ENCODE assay signal across 8 mouse cellular contexts in genomic region chr2:35495486-35496278, GRCm38 (mm10). TPM values are rescaled to one million over a fixed set of nuclear protein-coding genes. Genes with fewer than 3 reads are reported as not detected.
DNase-seq lines count a peak whose midpoint lies in the region; ATAC-seq and TF ChIP-seq lines count a peak whose summit lies in the region.

No protein-coding gene starts in this region.

- no peak for DNase-seq in heart, embryonic 10.5 days (ENCODE audit: low spot score)
- no peak for DNase-seq in heart, postnatal 25 days (ENCODE audit: low spot score)
- DNase-seq in CH12.LX (ENCODE audit: extremely low read depth) = peak; percentile 96
- DNase-seq in spleen, adult 18-20 months = peak; percentile 56 to 63
- DNase-seq in gastrocnemius, postnatal 4 days (ENCODE audit: low spot score in 2 of 2) = no peak
- DNase-seq in left cerebral cortex, adult 2 months (ENCODE audit: extremely low spot score in 1 of 2, low spot score in 2 of 2) = no peak
- DNase-seq in midbrain, postnatal 0 days (ENCODE audit: low spot score) = no peak

- dilution Hi-C loops in CH12.LX (cut with MboI; ENCODE audit: extremely low pct_ligation_motif_present, extremely low pct_unique_long_range_greater_than_20kb, low sequenced_read_pairs) = no loop called here

- H3K79me2 ChIP-seq in CH12.LX (replicated peaks; ENCODE audit: control insufficient read depth, extremely low read depth, insufficient read depth, poor library complexity, severe bottlenecking) = no peaks in the 10 kb centered on the region

- peak; percentile 67 for TF ChIP-seq RAD21 in CH12.LX (IDR thresholded peaks at IDR 0.05; ENCODE audit: low read depth, low read length)

- no peaks in the 10 kb centered on the region for H3K36me3 ChIP-seq in heart, embryonic 10.5 days
- H3K36me3 ChIP-seq in CH12.LX (replicated peaks in 1 of 2; ENCODE audit: control insufficient read depth in 1 of 2, insufficient read depth in 1 of 2, low read length in 1 of 2) = no peaks in the 10 kb centered on the region
- no peaks in the 10 kb centered on the region for H3K36me3 ChIP-seq in kidney, embryonic 16.5 days (ENCODE audit: insufficient read depth, low read length)
- H3K36me3 ChIP-seq in midbrain, postnatal 0 days (ENCODE audit: insufficient read depth, low read length) = no peaks in the 10 kb centered on the region

- no peaks in the 10 kb centered on the region for H3K9me3 ChIP-seq in heart, embryonic 10.5 days
- H3K9me3 ChIP-seq in CH12.LX (replicated peaks; ENCODE audit: low read length) = peaks cover 10% of the 10 kb centered on the region
- peaks cover 5% of the 10 kb centered on the region; the same call in 1 of the 2 replicates for H3K9me3 ChIP-seq in kidney, embryonic 16.5 days (ENCODE audit: low read length)
- no peaks in the 10 kb centered on the region for H3K9me3 ChIP-seq in midbrain, postnatal 0 days (ENCODE audit: low read length)

- in situ Hi-C loops in CH12.LX (cut with MboI; ENCODE audit: low pct_ligation_motif_present, low pct_unique_long_range_greater_than_20kb, low sequenced_read_pairs) = loop anchor here (5.0 kb wide), 1 partner anchor 33 kb away; the partner anchor contains the start of gene Ggta1

- H3K4me1 ChIP-seq in heart, embryonic 10.5 days = peaks cover 32% of the 10 kb centered on the region
- peaks cover 20 to 52% of the 10 kb centered on the region in 2 experiments for H3K4me1 ChIP-seq in CH12.LX (ENCODE audit: control insufficient read depth in 1 of 2, insufficient read depth in 2 of 2)
- peaks cover 19% of the 10 kb centered on the region for H3K4me1 ChIP-seq in kidney, embryonic 16.5 days (ENCODE audit: insufficient read depth, low read length)
- H3K4me1 ChIP-seq in midbrain, postnatal 0 days (ENCODE audit: insufficient read depth, low read length) = no peaks in the 10 kb centered on the region

- H3K27me3 ChIP-seq in heart, embryonic 10.5 days (ENCODE audit: insufficient read depth, poor library complexity, severe bottlenecking) = no peaks in the 10 kb centered on the region
- H3K27me3 ChIP-seq in CH12.LX (replicated peaks) = no peaks in the 10 kb centered on the region
- no peaks in the 10 kb centered on the region for H3K27me3 ChIP-seq in kidney, embryonic 16.5 days (ENCODE audit: insufficient read depth, low read length)
- H3K27me3 ChIP-seq in midbrain, postnatal 0 days (ENCODE audit: insufficient read depth, low read length) = no peaks in the 10 kb centered on the region

- no peak for ATAC-seq in kidney, embryonic 16.5 days (ENCODE audit: low FRiP score, low TSS enrichment)
- no peak for ATAC-seq in midbrain, postnatal 0 days (ENCODE audit: low FRiP score)

- TF ChIP-seq EP300 in CH12.LX (IDR thresholded peaks at IDR 0.05; ENCODE audit: low read length) = peak; percentile 98

- 70% methylated on average over 16 of the region's 16 CpGs for WGBS in heart, embryonic 10.5 days
- WGBS in kidney, embryonic 16.5 days = 54% methylated on average over 16 of the region's 16 CpGs
- 85% methylated on average over 16 of the region's 16 CpGs for WGBS in midbrain, postnatal 0 days

- no peak overlapping the region for H3K4me3 ChIP-seq in heart, embryonic 10.5 days
- H3K4me3 ChIP-seq in CH12.LX (replicated peaks in 1 of 3; ENCODE audit: low read depth in 2 of 3, low read length in 2 of 3, poor library complexity in 1 of 3) = peak overlapping the region in 2 of 3 experiments; percentile 21 to 48
- no peak overlapping the region for H3K4me3 ChIP-seq in kidney, embryonic 16.5 days (ENCODE audit: low read length)
- no peak overlapping the region for H3K4me3 ChIP-seq in left cerebral cortex, adult 2 months
- no peak overlapping the region for H3K4me3 ChIP-seq in midbrain, postnatal 0 days (ENCODE audit: low read depth, low read length)

- TF ChIP-seq CTCF in CH12.LX (conservative IDR thresholded peaks at IDR 0.05 in 1 of 2, IDR thresholded peaks at IDR 0.05 in 1 of 2; ENCODE audit: low read depth in 2 of 2, low read length in 2 of 2) = peak in 1 of 2 experiments; percentile 65; a peak in 2 of 4 replicates
- TF ChIP-seq CTCF in left cerebral cortex, adult 2 months (IDR thresholded peaks at IDR 0.05) = no peak
- TF ChIP-seq CTCF in midbrain, postnatal 0 days (IDR thresholded peaks at IDR 0.05) = no peak; the same call in 1 of the 2 replicates

- H3K27ac ChIP-seq in heart, embryonic 10.5 days = peak overlapping the region; percentile 49; the same call in 1 of the 2 replicates
- H3K27ac ChIP-seq in CH12.LX (ENCODE audit: insufficient read depth, low read depth) = peak overlapping the region; percentile 100
- H3K27ac ChIP-seq in kidney, embryonic 16.5 days (ENCODE audit: low read length) = peak overlapping the region; percentile 74
- H3K27ac ChIP-seq in left cerebral cortex, adult 2 months = no peak overlapping the region
- no peak overlapping the region for H3K27ac ChIP-seq in midbrain, postnatal 0 days (ENCODE audit: low read depth, low read length)

- peak overlapping the region; percentile 79 for H3K4me2 ChIP-seq in CH12.LX (ENCODE audit: insufficient read depth, low read depth, poor library complexity, severe bottlenecking)
- H3K4me2 ChIP-seq in kidney, embryonic 16.5 days (replicated peaks; ENCODE audit: low read depth, low read length) = no peak overlapping the region
- H3K4me2 ChIP-seq in midbrain, postnatal 0 days (ENCODE audit: low read depth, low read length, poor library complexity, severe bottlenecking) = no peak overlapping the region

- intact Hi-C loops in heart, postnatal 25 days (cut with DNase I) = no loop called here
- intact Hi-C loops in left cerebral cortex, adult 2 months (cut with DNase I) = no loop called here

- TF ChIP-seq POLR2A in CH12.LX (IDR thresholded peaks at IDR 0.05; ENCODE audit: low read depth, low read length) = no peak; the same call in 1 of the 2 replicates

- peak overlapping the region; percentile 45 for H3K9ac ChIP-seq in CH12.LX (ENCODE audit: insufficient read depth, low read depth)
- no peak overlapping the region for H3K9ac ChIP-seq in kidney, embryonic 16.5 days (replicated peaks; ENCODE audit: low read length)
- H3K9ac ChIP-seq in midbrain, postnatal 0 days (replicated peaks; ENCODE audit: low read length, poor library complexity, severe bottlenecking) = no peak overlapping the region

TF ChIP-seq in CH12.LX, 34 proteins besides CTCF, POLR2A, EP300 and RAD21 (continues in another document):
- TF ChIP-seq ZMIZ1 (IDR thresholded peaks at IDR 0.05; ENCODE audit: low read depth, low read length) (no peak), USF2 (conservative IDR thresholded peaks at IDR 0.05; ENCODE audit: low read depth, low read length) (peak; percentile 27), MXI1 (IDR thresholded peaks at IDR 0.05; ENCODE audit: low read depth, low read length) (no peak), ZNF384 (IDR thresholded peaks at IDR 0.05; ENCODE audit: low read depth, low read length) (no peak), BHLHE40 (IDR thresholded peaks at IDR 0.05; ENCODE audit: low read depth, low read length) (peak; percentile 90), KAT2A (IDR thresholded peaks at IDR 0.05; ENCODE audit: insufficient replicate concordance, low read length) (no peak), ELF1 (IDR thresholded peaks at IDR 0.05; ENCODE audit: low read depth, low read length) (peak; percentile 64; the same call in 1 of the 2 replicates), HCFC1 (IDR thresholded peaks at IDR 0.05; ENCODE audit: low read depth, low read length) (peak; percentile 22; the same call in 1 of the 2 replicates), UBTF (IDR thresholded peaks at IDR 0.05; ENCODE audit: low read depth, low read length) (no peak), USF1 (IDR thresholded peaks at IDR 0.05; ENCODE audit: low read depth, low read length) (peak; percentile 26), ZC3H11A (IDR thresholded peaks at IDR 0.05; ENCODE audit: low read depth, low read length) (no peak), CHD1 (IDR thresholded peaks at IDR 0.05; ENCODE audit: low read depth, low read length) (no peak), NELFE (IDR thresholded peaks at IDR 0.05; ENCODE audit: low read depth, low read length) (peak; percentile 56; the same call in 1 of the 2 replicates), MAZ (IDR thresholded peaks at IDR 0.05; ENCODE audit: low read depth, low read length) (0 out of 2 replicates have a peak, but pooled peaks have one; percentile 43), JUN (IDR thresholded peaks at IDR 0.05; ENCODE audit: insufficient read depth, low read depth, low read length) (no peak; the same call in 1 of the 2 replicates), POLR2AphosphoS2 (IDR thresholded peaks at IDR 0.05; ENCODE audit: low read depth, low read length) (no peak), ETS1 (conservative IDR thresholded peaks at IDR 0.05; ENCODE audit: low read depth, low read length) (peak; percentile 98), MYC (IDR thresholded peaks at IDR 0.05; ENCODE audit: low read depth, low read length) (peak; percentile 50), PAX5 (IDR thresholded peaks at IDR 0.05; ENCODE audit: low read length) (no peak), SMC3 (IDR thresholded peaks at IDR 0.05; ENCODE audit: low read depth, low read length) (peak; percentile 66), E2F4 (IDR thresholded peaks at IDR 0.05; ENCODE audit: insufficient replicate concordance, low read depth, low read length) (no peak), TBP (conservative IDR thresholded peaks at IDR 0.05; ENCODE audit: low read depth, low read length) (peak; percentile 68), JUND (conservative IDR thresholded peaks at IDR 0.05; ENCODE audit: low read depth, low read length) (peak; percentile 51), MAFK (IDR thresholded peaks at IDR 0.05; ENCODE audit: insufficient replicate concordance, low read length) (peak; percentile 69), MAX (IDR thresholded peaks at IDR 0.05; ENCODE audit: low read length) (no peak), GABPA (IDR thresholded peaks at IDR 0.05; ENCODE audit: insufficient replicate concordance, low read depth, low read length) (no peak), TCF12 (IDR thresholded peaks at IDR 0.05; ENCODE audit: low read depth, low read length) (peak; percentile 97), RCOR1 (conservative IDR thresholded peaks at IDR 0.05; ENCODE audit: low read depth, low read length) (peak; percentile 30; the same call in 1 of the 2 replicates)

RNA-seq across cellular contexts. Expression of gene Ggta1, which starts 32.7 kb away (rescaled TPM):
- 30.4 and 51.3 TPM in 2 replicates for polyA plus RNA-seq in heart, embryonic 10.5 days (2016; fragmentation: Nextera tagmentation; extraction: Ambion mirVana)
- 10 to 100 TPM; 20.4 to 23.7 TPM for total RNA-seq in heart, postnatal 25 days (2021)
- total RNA-seq in CH12.LX (2012; rRNA removed) = 55.8 and 67.2 TPM in 2 replicates
- total RNA-seq in CH12.LX (2014; rRNA removed) = 46.9 and 52.0 TPM in 2 replicates
- polyA plus RNA-seq in CH12.LX (2012; ENCODE audit: insufficient read length, low read depth) = 38.4 and 40.5 TPM in 2 replicates
- 23.3 and 24.2 TPM in 2 replicates for polyA plus RNA-seq in kidney, embryonic 16.5 days (2015; fragmentation: Nextera tagmentation; extraction: Ambion mirVana)
- 10 to 100 TPM; 21.0 to 25.4 TPM for total RNA-seq in gastrocnemius, postnatal 4 days (2021)
- total RNA-seq in left cerebral cortex, adult 2 months (2021) = 1 to 10 TPM; 2.6 to 4.0 TPM
- total RNA-seq in midbrain, postnatal 0 days (2014; rRNA removed) = 5.1 and 5.4 TPM in 2 replicates
- 3.8 and 3.9 TPM in 2 replicates for polyA plus RNA-seq in midbrain, postnatal 0 days (2015; fragmentation: Nextera tagmentation; extraction: Ambion mirVana)

Comparison
In these comparisons a context has a peak if more than half of its experiments do, and no peak if none do; other contexts are left out.
1. DNase-seq: peak in CH12.LX (single experiment) and spleen, adult 18-20 months (2 of 2); none in heart, embryonic 10.5 days (single experiment), heart, postnatal 25 days (single experiment), gastrocnemius, postnatal 4 days (0 of 2), left cerebral cortex, adult 2 months (0 of 2) and midbrain, postnatal 0 days (single experiment).
2. H3K27ac ChIP-seq: peak in heart, embryonic 10.5 days (single experiment), CH12.LX (single experiment) and kidney, embryonic 16.5 days (single experiment); none in left cerebral cortex, adult 2 months (single experiment) and midbrain, postnatal 0 days (single experiment).
3. H3K4me3 ChIP-seq: peak in CH12.LX (2 of 3); none in heart, embryonic 10.5 days (single experiment), kidney, embryonic 16.5 days (single experiment), left cerebral cortex, adult 2 months (single experiment) and midbrain, postnatal 0 days (single experiment).